Mouse (Mus musculus) ES-E14 (cell line): ENCODE measurements around the gene Gm10309. TPM values are rescaled to one million over a fixed set of nuclear protein-coding genes. Genes with fewer than 3 reads are reported as not detected.

Experiments used
- DNase-seq: peaks from one replicate; pipeline ENCODE4 v3.0.0-alpha.2; 2013; ENCODE audit warnings: low read depth, low spot score
- H3K27ac ChIP-seq: 2 replicates; pipeline ENCODE4 v1.5.1; 2012; ENCODE audit warnings: low read depth, mild to moderate bottlenecking, low read length, moderate library complexity, mixed read lengths; ENCODE audit not compliant: poor library complexity, insufficient read depth, severe bottlenecking
- H3K36me3 ChIP-seq: 2 replicates; pipeline ENCODE4 v1.6.1; 2012; ENCODE audit warnings: mild to moderate bottlenecking, low read length, moderate library complexity, mixed read lengths; ENCODE audit not compliant: control insufficient read depth, poor library complexity, insufficient read depth, severe bottlenecking
- H3K4me1 ChIP-seq, 2 experiments: fragments of 150-350 bp in 1 of 2; sonication (generic) in 1 of 2; 2 replicates each; pipeline ENCODE4 v1.6.1; 2012; ENCODE audit warnings: low read length in 2 of 2, mild to moderate bottlenecking in 1 of 2, mixed read lengths in 1 of 2; ENCODE audit not compliant: control insufficient read depth in 2 of 2, insufficient read depth in 2 of 2, poor library complexity in 1 of 2
- H3K4me3 ChIP-seq, 2 experiments: fragments of 150-350 bp in 1 of 2; sonication (generic) in 1 of 2; 2 replicates each; pipeline ENCODE4 v1.5.1; 2012; ENCODE audit warnings: low read length in 2 of 2, low read depth in 1 of 2, mild to moderate bottlenecking in 1 of 2, mixed read lengths in 1 of 2; ENCODE audit not compliant: insufficient read depth in 1 of 2, poor library complexity in 1 of 2, severe bottlenecking in 1 of 2
- H3K9ac ChIP-seq: 2 replicates; pipeline ENCODE4 v1.6.1; 2012; ENCODE audit warnings: low read depth, mild to moderate bottlenecking, low read length, mixed read lengths; ENCODE audit not compliant: poor library complexity, insufficient read depth, severe bottlenecking
- H3K9me3 ChIP-seq: fragments of 150-350 bp; sonication (generic); 2 replicates; pipeline ENCODE4 v1.6.1; 2012; ENCODE audit warnings: low read depth, mild to moderate bottlenecking, low read length; ENCODE audit not compliant: control insufficient read depth, insufficient read depth
- CHD2 ChIP-seq: IDR thresholded peaks from 2 replicates; pipeline ENCODE4 v1.6.1; 2014; ENCODE audit warnings: mild to moderate bottlenecking, low read depth, low read length, inconsistent platforms
- HCFC1 ChIP-seq: IDR thresholded peaks from 2 replicates; pipeline ENCODE4 v1.6.1; 2012; ENCODE audit warnings: low read length, inconsistent platforms, borderline replicate concordance; ENCODE audit not compliant: insufficient read depth
- MAFK ChIP-seq: IDR thresholded peaks from 2 replicates; pipeline ENCODE4 v1.6.1; 2014; ENCODE audit warnings: mild to moderate bottlenecking, low read depth, low read length, inconsistent platforms; ENCODE audit not compliant: insufficient read depth
- ZC3H11A ChIP-seq: IDR thresholded peaks from 2 replicates; pipeline ENCODE4 v1.6.1; 2012; ENCODE audit warnings: low read depth, mild to moderate bottlenecking, inconsistent platforms, low read length, borderline replicate concordance
- ZNF384 ChIP-seq: IDR thresholded peaks from 2 replicates; pipeline ENCODE4 v1.6.1; 2012; ENCODE audit warnings: low read depth, low read length, inconsistent platforms
- in situ Hi-C, 2 experiments: fragments of 600-800 bp; cut with MboI; formaldehyde crosslinking; loops; one replicate each; pipeline ENCODE4 v1.15.1; 2025; ENCODE audit warnings: low sequenced_read_pairs in 2 of 2, inconsistent platforms in 1 of 2; ENCODE audit not compliant: unreplicated experiment in 2 of 2
- total RNA-seq: library from RNA; depleted of rRNA; stranded (reverse); fragments of 300-350 nt; gene quantifications from 2 replicates; pipeline ENCODE4 v1.2.3, GENCODE M21; 2012

Gm10309 gene
- total RNA-seq, 1 experiment = not detected

GRCm38 (mm10) chr17:86527298-86527697 lies 22.3 kb upstream of the Gm10309 start:
- H3K4me1 ChIP-seq = no peaks in the 10 kb centered on the region
- H3K27ac ChIP-seq = no peak overlapping the region
- in situ Hi-C loops = no loop called here
- H3K4me3 ChIP-seq = no peak overlapping the region
- no peaks in the 10 kb centered on the region for H3K36me3 ChIP-seq
- H3K9ac ChIP-seq = no peak overlapping the region
- no peak for DNase-seq
- TF ChIP-seq HCFC1 (no peak), CHD2 (no peak), ZC3H11A (no peak), MAFK (no peak)
- no peaks in the 10 kb centered on the region for H3K9me3 ChIP-seq

GRCm38 (mm10) chr17:86526016-86526415 lies 21.0 kb upstream of the Gm10309 start:
- Histone ChIP-seq H3K9ac (no peak overlapping the region), H3K4me3 (no peak overlapping the region), H3K9me3 (no peaks in the 10 kb centered on the region), H3K27ac (no peak overlapping the region), H3K36me3 (no peaks in the 10 kb centered on the region), H3K4me1 (no peaks in the 10 kb centered on the region)
- no peak for DNase-seq
- TF ChIP-seq ZC3H11A (no peak), MAFK (no peak), HCFC1 (no peak), ZNF384 (no peak), CHD2 (no peak)
- in situ Hi-C loops = no loop called here

- no peak for DNase-seq
- Histone ChIP-seq H3K4me1 (no peaks in the 10 kb centered on the region), H3K4me3 (no peak overlapping the region), H3K27ac (no peak overlapping the region), H3K36me3 (no peaks in the 10 kb centered on the region), H3K9ac (no peak overlapping the region), H3K9me3 (no peaks in the 10 kb centered on the region)
- TF ChIP-seq ZC3H11A = no peak
- TF ChIP-seq ZNF384 = no peak
- no peak for TF ChIP-seq HCFC1
- in situ Hi-C loops = no loop called here
Observed at GRCm38 (mm10) chr17:86525075-86525474, 20.0 kb upstream of the Gm10309 start.

GRCm38 (mm10) chr17:86523843-86524242 lies 18.8 kb upstream of the Gm10309 start:
- no peak for DNase-seq
- H3K36me3 ChIP-seq = no peaks in the 10 kb centered on the region
- H3K9me3 ChIP-seq = no peaks in the 10 kb centered on the region
- in situ Hi-C loops = no loop called here
- no peaks in the 10 kb centered on the region for H3K4me1 ChIP-seq
- no peak overlapping the region for H3K4me3 ChIP-seq
- TF ChIP-seq HCFC1 (no peak), MAFK (no peak), CHD2 (no peak), ZNF384 (no peak), ZC3H11A (no peak)
- no peak overlapping the region for H3K27ac ChIP-seq
- H3K9ac ChIP-seq = no peak overlapping the region

GRCm38 (mm10) chr17:86523374-86523773 lies 18.3 kb upstream of the Gm10309 start:
- TF ChIP-seq CHD2 (no peak), MAFK (no peak), ZNF384 (no peak), HCFC1 (no peak), ZC3H11A (no peak)
- in situ Hi-C loops = no loop called here
- H3K27ac ChIP-seq = no peak overlapping the region
- no peaks in the 10 kb centered on the region for H3K4me1 ChIP-seq
- no peaks in the 10 kb centered on the region for H3K9me3 ChIP-seq
- H3K36me3 ChIP-seq = no peaks in the 10 kb centered on the region
- H3K4me3 ChIP-seq = no peak overlapping the region
- no peak for DNase-seq
- H3K9ac ChIP-seq = no peak overlapping the region
